Mouse (Mus musculus): Measurements from ENCODE around the gene Gm4871. TPM values are rescaled to one million over a fixed set of nuclear protein-coding genes. Genes with fewer than 3 reads are reported as not detected.

Gene Gm4871
- total RNA-seq, 2 experiments from 2014 or later = not detected

GRCm38 (mm10) chr5:144990481-144990880, 42.1 kb downstream of the Gm4871 start:
- no peak for DNase-seq (ENCODE audit: low spot score)

DNA sequence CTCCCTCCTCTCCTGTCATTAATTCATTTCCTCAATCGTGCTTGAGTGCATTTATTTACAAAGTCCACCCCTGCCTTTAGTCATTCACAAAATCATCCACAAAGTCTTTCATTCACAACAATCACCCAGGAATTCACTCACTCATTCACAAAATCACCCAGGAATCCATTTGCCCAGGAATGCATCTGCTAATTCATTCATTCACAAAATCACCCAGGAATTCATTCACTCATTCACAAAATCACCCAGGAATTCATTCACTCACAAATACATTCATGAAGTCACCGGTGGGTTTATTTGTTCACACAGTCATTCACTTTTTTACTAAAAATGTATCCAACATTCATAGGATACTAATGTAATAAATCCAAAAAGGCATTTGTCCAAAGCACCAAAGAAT, 42.5 kb downstream of the Gm4871 start:
- DNase-seq (ENCODE audit: low spot score) = no peak

DNA sequence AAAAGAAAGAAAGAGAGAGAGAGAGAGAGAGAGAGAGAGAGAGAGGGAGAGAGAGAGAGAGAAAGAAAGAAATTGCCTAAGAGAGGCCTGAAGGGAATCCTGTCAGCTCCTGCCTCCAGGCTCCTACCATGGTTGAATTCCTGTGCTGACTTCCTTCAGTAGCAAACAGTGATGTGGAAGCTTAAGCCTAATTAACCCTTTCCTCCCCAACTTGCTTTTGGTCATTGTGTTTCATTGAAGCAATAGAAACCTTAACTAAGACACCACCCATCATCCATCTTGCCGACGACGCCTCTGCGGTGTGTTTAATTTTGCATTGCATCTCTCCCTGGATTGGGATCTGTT, 43.5 kb downstream of the Gm4871 start:
- no peak for DNase-seq (ENCODE audit: low spot score)

GRCm38 (mm10) chr5:144988340-144989060, 44.1 kb downstream of the Gm4871 start:
- DNase-seq (ENCODE audit: low spot score) = peak; percentile 58

DNA sequence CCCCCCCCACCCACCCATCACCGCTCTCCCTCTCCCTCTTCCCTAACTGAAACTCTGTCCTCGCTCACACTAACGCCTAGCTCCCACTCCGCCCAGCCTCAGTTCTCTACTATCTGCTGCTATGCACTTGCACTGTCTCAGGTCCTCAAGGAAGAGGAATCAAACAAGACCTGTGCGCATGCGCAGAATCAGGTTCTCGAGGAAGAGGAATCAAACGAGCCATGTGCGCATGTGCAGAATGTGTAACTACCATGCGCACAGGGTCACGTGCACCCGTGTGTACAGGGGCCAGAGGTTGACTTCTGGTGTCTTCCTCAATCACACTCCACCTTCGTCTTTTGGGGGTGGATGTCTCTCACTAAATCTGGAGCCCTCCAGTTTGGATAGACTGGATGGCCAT, 45.0 kb downstream of the Gm4871 start:
- no peak for DNase-seq (ENCODE audit: low spot score)

- DNase-seq (ENCODE audit: low spot score) = no peak
These were observed 47.7 kb downstream of the Gm4871 start for GRCm38 (mm10) chr5:144984839-144985238.

DNA sequence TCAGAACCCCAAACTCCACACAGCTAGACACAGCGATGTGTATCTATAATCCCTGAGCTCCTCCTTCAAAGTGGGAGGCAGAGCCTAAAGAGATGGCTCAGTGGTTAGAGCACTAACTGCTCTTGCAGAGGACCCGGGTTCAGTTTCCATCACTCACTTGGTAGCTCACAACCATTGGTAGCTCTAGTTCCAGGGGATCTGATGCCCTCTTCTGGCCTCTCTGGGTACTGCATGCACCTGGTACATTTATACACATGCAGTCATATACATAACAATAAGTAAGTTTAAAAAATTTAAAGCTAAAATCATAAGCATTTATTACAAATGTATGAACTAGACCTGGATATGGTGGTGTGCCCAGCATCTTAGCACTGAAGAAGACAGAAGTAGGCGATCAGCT, 49.3 kb downstream of the Gm4871 start:
- DNase-seq (ENCODE audit: low spot score) = no peak

Other genes starting within 250 kb of the Gm4871 start
- gene Smurf1, start 66.9 kb downstream of the Gm4871 start, total RNA-seq (2021) = 10 to 100 TPM in 1 of 2 experiments, 1 to 10 TPM in 1; 9.7 to 13.3 TPM
- gene 1700018F24Rik, start 10.2 kb upstream of the Gm4871 start, total RNA-seq (2021) = not detected
- gene Arpc1a, start 51.1 kb upstream of the Gm4871 start, total RNA-seq (2021) = 10 to 100 TPM; 23.6 to 30.9 TPM
- gene Kpna7, start 51.3 kb upstream of the Gm4871 start, total RNA-seq (2021) = not detected
- gene Arpc1b, start 81.5 kb upstream of the Gm4871 start, total RNA-seq (2021) = 10 to 100 TPM; 17.2 to 25.7 TPM
- 10 to 100 TPM; 56.0 to 56.6 TPM for gene Pdap1, start 107.5 kb upstream of the Gm4871 start, total RNA-seq (2021)
- 10 to 100 TPM; 48.5 to 54.9 TPM for gene Bud31, start 107.6 kb upstream of the Gm4871 start, total RNA-seq (2021)
- gene Ptcd1, start 134.4 kb upstream of the Gm4871 start, total RNA-seq (2021) = 10 to 100 TPM; 10.6 to 10.8 TPM
- 1 to 10 TPM; 9.2 to 9.5 TPM for gene Cpsf4, start 134.5 kb upstream of the Gm4871 start, total RNA-seq (2021)
- 100 to 1,000 TPM; 688 to 719 TPM for gene Atp5j2, start 159.3 kb upstream of the Gm4871 start, total RNA-seq (2021)
- 10 to 100 TPM in 1 of 2 experiments, 1 to 10 TPM in 1; 8.7 to 11.8 TPM for gene Zkscan14, start 169.1 kb upstream of the Gm4871 start, total RNA-seq (2021)
- 1 to 10 TPM; 8.5 to 9.6 TPM for gene Zkscan5, start 171.8 kb upstream of the Gm4871 start, total RNA-seq (2021)
- 10 to 100 TPM; 12.4 to 14.9 TPM for gene Zfp655, start 199.0 kb upstream of the Gm4871 start, total RNA-seq (2021)
- 1 to 10 TPM; 7.9 to 8.0 TPM for gene Zscan25, start 247.7 kb upstream of the Gm4871 start, total RNA-seq (2021)